Mouse (Mus musculus) stomach, embryonic 14.5 days (tissue): ENCODE results near the gene Nkx6-1. TPM values are rescaled to one million over a fixed set of nuclear protein-coding genes. Genes with fewer than 3 reads are reported as not detected.

Source experiments
- ATAC-seq: fragments of 200-750 bp; cut with Nextera tagmentation; 2 replicates; pipeline ENCODE4 v1.8.0; 2017; ENCODE audit warnings: low read depth, moderate TSS enrichment; ENCODE audit not compliant: insufficient number of reproducible peaks, insufficient read depth, low FRiP score
- H3K27ac ChIP-seq: fragments of 300-500 bp; sonication (generic); 2 replicates; pipeline ENCODE4 v1.5.1; 2014; ENCODE audit warnings: mild to moderate bottlenecking, low read length, moderate library complexity, mixed read lengths
- H3K27me3 ChIP-seq: fragments of 300-500 bp; sonication (generic); 2 replicates; pipeline ENCODE4 v1.6.1; 2014; ENCODE audit warnings: low read length, control low read depth, mixed read lengths; ENCODE audit not compliant: control insufficient read depth, insufficient read depth
- H3K36me3 ChIP-seq: fragments of 300-500 bp; sonication (generic); 2 replicates; pipeline ENCODE4 v1.6.1; 2014; ENCODE audit warnings: mild to moderate bottlenecking, control low read depth, low read length, moderate library complexity, mixed read lengths; ENCODE audit not compliant: control insufficient read depth, insufficient read depth
- H3K4me1 ChIP-seq: fragments of 300-500 bp; sonication (generic); 2 replicates; pipeline ENCODE4 v1.6.1; 2014; ENCODE audit warnings: low read length, control low read depth, mixed read lengths; ENCODE audit not compliant: control insufficient read depth, insufficient read depth
- H3K4me2 ChIP-seq: fragments of 300-500 bp; sonication (generic); replicated peaks from 2 replicates; pipeline ENCODE4 v1.6.1; 2014; ENCODE audit warnings: low read depth, low read length, control low read depth
- H3K4me3 ChIP-seq: fragments of 300-500 bp; sonication (generic); 2 replicates; pipeline ENCODE4 v1.5.1; 2014; ENCODE audit warnings: low read depth, low read length, control low read depth
- H3K9ac ChIP-seq: fragments of 300-500 bp; sonication (generic); replicated peaks from 2 replicates; pipeline ENCODE4 v1.6.1; 2014; ENCODE audit warnings: low read depth, mild to moderate bottlenecking, control low read depth, low read length, moderate library complexity, mixed read lengths
- H3K9me3 ChIP-seq: fragments of 300-500 bp; sonication (generic); 2 replicates; pipeline ENCODE4 v1.6.1; 2016; ENCODE audit warnings: low read depth, low read length, control low read depth; ENCODE audit not compliant: control insufficient read depth
- WGBS: fragments of 180-500 bp; shearing (Covaris S2); extraction: QIAGEN DNeasy Blood & Tissue Kit; methylation state at CpG from one replicate; pipeline ENCODE4 v1.1.7; 2014; 5-methylcytosine and 5-hydroxymethylcytosine counted together
- polyA plus RNA-seq: library from polyadenylated mRNA; unstranded; fragments of >200 nt; fragmentation: Nextera tagmentation; extraction: Ambion mirVana; gene quantifications from 2 replicates; pipeline ENCODE4 v1.2.1, GENCODE M21; 2014

Gene Nkx6-1
- polyA plus RNA-seq, 1 experiment from 2014 or later, result 3.3 TPM

- no peak for ATAC-seq
- 2% methylated on average over 15 of the region's 15 CpGs for WGBS
- Histone ChIP-seq H3K27me3 (peaks cover 13% of the 10 kb centered on the region; the same call in 1 of the 2 replicates), H3K4me1 (0 out of 2 replicates have a peak, but pooled peaks cover 3% of the 10 kb centered on the region), H3K9me3 (no peaks in the 10 kb centered on the region), H3K4me3 (no peak overlapping the region), H3K36me3 (no peaks in the 10 kb centered on the region), H3K27ac (no peak overlapping the region), H3K9ac (no peak overlapping the region), H3K4me2 (peak overlapping the region; percentile 16; the same call in 1 of the 2 replicates)
Measured at GRCm38 (mm10) chr5:101669381-101669780, 4.6 kb upstream of the Nkx6-1 start.

GRCm38 (mm10) chr5:101668475-101668874 lies 3.7 kb upstream of the Nkx6-1 start:
- no peak overlapping the region for H3K27ac ChIP-seq
- ATAC-seq, result no peak
- H3K36me3 ChIP-seq, result no peaks in the 10 kb centered on the region
- peaks cover 16% of the 10 kb centered on the region; the same call in 1 of the 2 replicates for H3K27me3 ChIP-seq
- H3K4me3 ChIP-seq, result no peak overlapping the region
- H3K9ac ChIP-seq, result no peak overlapping the region
- no peak overlapping the region for H3K4me2 ChIP-seq
- 12% methylated on average over 12 of the region's 12 CpGs for WGBS
- 0 out of 2 replicates have a peak, but pooled peaks cover 7% of the 10 kb centered on the region for H3K4me1 ChIP-seq
- H3K9me3 ChIP-seq, result no peaks in the 10 kb centered on the region

DNA sequence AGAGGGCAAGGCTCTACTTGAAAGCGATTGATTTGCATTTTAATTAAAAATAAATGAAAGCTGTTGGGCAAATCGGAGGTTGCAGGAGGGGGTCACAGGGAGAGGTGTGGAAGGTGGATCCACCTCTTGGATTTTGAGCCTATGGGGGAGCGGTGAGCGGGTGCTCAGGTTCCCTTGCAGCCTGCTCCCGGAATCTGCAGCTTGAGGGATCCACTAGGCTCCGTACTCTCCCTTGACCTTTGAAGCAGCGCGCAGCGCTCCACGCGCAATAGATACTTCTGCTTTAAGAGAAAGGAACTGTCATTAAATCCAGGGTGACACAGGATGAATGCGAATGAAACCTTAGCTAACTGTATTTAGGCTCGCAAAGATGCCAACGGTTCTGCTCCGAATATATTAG lies 3.2 kb upstream of the Nkx6-1 start:
- no peak for ATAC-seq
- H3K4me2 ChIP-seq, result no peak overlapping the region
- H3K36me3 ChIP-seq, result no peaks in the 10 kb centered on the region
- H3K4me1 ChIP-seq, result 0 out of 2 replicates have a peak, but pooled peaks cover 8% of the 10 kb centered on the region
- H3K9me3 ChIP-seq, result no peaks in the 10 kb centered on the region
- H3K27me3 ChIP-seq, result peaks cover 16% of the 10 kb centered on the region; the same call in 1 of the 2 replicates
- peak overlapping the region; percentile 2; the same call in 1 of the 2 replicates for H3K4me3 ChIP-seq
- 6% methylated on average over 15 of the region's 15 CpGs for WGBS
- H3K9ac ChIP-seq, result no peak overlapping the region
- H3K27ac ChIP-seq, result no peak overlapping the region

DNA sequence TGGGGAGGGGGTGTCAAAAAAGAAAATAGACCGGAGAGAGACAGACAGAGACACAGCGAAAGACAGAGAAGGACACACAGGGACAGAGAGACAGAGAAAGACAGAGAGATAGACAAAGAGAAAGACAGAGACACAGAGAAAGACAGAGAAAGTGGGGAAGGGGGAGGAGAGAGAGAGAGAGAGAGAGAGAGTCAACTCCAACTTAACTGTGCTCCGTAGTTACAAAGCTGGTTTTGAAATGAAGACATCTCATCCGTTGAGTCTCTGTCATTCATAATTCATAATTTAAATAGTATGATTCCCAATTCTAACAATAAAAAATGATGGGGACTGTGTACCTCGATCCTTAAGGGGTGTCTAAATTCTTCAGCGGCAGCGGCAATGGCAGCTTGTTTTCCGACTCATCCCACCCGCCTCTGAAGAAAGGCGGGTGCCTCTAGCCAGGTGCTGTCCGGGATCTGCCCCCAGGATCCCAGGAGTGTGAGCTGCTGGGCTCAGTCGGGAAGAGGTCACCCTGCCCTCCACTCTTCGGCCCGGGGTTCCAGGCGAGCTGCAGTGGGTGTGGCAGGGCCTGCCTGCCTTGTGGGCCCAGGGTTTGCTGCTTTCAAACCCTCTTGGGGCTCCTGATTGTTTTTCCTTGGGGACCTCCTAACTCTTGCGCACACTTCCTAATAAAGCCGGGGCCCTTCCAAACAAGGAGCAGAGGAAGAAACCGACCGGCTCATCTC lies 2.6 kb upstream of the Nkx6-1 start:
- Histone ChIP-seq H3K36me3 (no peaks in the 10 kb centered on the region), H3K27ac (no peak overlapping the region), H3K4me2 (no peak overlapping the region), H3K9ac (no peak overlapping the region), H3K4me1 (0 out of 2 replicates have a peak, but pooled peaks cover 8% of the 10 kb centered on the region), H3K9me3 (no peaks in the 10 kb centered on the region), H3K4me3 (peak overlapping the region; percentile 2; the same call in 1 of the 2 replicates), H3K27me3 (peaks cover 21% of the 10 kb centered on the region)
- WGBS, result 5% methylated on average over 19 of the region's 19 CpGs
- ATAC-seq, result no peak

- Histone ChIP-seq H3K9ac (no peak overlapping the region), H3K4me2 (no peak overlapping the region), H3K9me3 (no peaks in the 10 kb centered on the region), H3K27ac (no peak overlapping the region), H3K4me3 (no peak overlapping the region), H3K36me3 (no peaks in the 10 kb centered on the region), H3K4me1 (0 out of 2 replicates have a peak, but pooled peaks cover 8% of the 10 kb centered on the region), H3K27me3 (peaks cover 28% of the 10 kb centered on the region)
- ATAC-seq, result no peak
- 3% methylated on average over 18 of the region's 18 CpGs for WGBS
Measured at GRCm38 (mm10) chr5:101666713-101667112, 1.9 kb upstream of the Nkx6-1 start.

DNA sequence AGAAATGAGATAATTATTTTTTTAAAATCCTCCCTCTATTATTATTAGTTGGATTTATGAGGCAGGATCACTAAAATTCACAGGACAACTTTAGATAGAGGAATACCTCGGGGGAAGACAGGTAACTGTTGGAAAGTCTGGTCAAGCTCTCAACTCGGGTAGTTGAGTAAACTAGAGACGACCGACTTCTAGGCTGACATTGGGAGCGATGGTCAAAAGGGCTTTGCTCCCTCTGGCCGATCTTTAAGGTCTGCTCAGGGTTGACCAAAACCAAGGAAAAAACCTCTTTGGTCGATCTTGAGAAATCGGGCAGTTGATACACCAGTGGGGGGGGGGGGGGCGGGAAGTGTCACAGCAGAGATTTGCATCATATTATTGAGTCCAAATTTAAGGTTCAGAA lies 1.3 kb upstream of the Nkx6-1 start:
- H3K4me2 ChIP-seq, result no peak overlapping the region
- ATAC-seq, result no peak
- no peaks in the 10 kb centered on the region for H3K9me3 ChIP-seq
- H3K4me1 ChIP-seq, result 0 out of 2 replicates have a peak, but pooled peaks cover 8% of the 10 kb centered on the region
- no peaks in the 10 kb centered on the region for H3K36me3 ChIP-seq
- H3K27me3 ChIP-seq, result peaks cover 32% of the 10 kb centered on the region
- H3K4me3 ChIP-seq, result no peak overlapping the region
- H3K27ac ChIP-seq, result no peak overlapping the region
- 4% methylated on average over 9 of the region's 9 CpGs for WGBS
- H3K9ac ChIP-seq, result no peak overlapping the region

GRCm38 (mm10) chr5:101664423-101664921 lies 324 bp downstream of the Nkx6-1 start:
- Histone ChIP-seq H3K27me3 (peaks cover 30% of the 10 kb centered on the region), H3K9ac (peak overlapping the region; percentile 55), H3K27ac (peak overlapping the region; percentile 75), H3K4me3 (peak overlapping the region; percentile 35), H3K36me3 (no peaks in the 10 kb centered on the region), H3K4me2 (peak overlapping the region; percentile 57), H3K9me3 (no peaks in the 10 kb centered on the region), H3K4me1 (0 out of 2 replicates have a peak, but pooled peaks cover 9% of the 10 kb centered on the region)
- under 1% methylated on average over 63 of the region's 64 CpGs for WGBS
- ATAC-seq, result no peak; the same call in 1 of the 2 replicates

DNA sequence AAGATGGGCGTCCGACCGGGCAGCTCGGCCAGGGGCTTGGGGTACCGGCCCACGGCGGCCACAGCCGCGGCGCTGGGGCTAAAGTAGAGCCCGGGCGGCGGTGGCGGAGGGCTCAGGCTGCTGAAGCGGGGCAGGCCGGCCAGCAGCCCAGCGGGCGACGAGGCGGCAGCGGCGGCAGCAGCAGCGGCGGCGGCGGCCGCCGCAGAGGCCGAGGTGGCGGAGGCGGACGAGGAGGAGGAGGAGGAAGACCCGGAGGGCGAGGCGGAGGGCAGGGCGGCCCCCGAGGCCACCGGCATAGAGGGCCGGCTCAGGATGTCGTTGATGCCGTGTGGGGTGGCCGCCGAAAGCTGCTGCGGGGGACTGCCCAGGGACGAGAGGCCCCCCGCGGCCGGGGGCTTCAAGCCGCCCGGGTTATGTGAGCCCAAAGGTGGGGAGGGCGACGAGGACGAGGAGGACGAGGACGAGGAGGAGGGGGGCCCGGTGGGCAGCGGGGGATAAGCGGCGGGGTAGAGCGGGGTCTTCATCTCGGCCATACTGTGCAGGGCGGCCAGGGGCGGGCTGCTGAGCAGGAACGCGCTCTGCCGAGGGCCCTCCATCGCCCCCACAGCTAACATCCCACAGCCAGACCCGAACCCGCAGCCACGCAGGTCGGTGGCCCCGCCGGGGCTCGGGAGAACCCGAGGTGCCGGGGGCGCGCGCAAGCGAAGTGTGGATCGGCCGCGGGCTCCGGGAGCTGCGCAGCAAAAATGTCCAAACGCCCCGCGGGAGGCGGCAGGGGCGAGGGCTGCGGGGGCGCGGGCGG lies 974 bp downstream of the Nkx6-1 start:
- Histone ChIP-seq H3K27me3 (peaks cover 31% of the 10 kb centered on the region), H3K4me1 (0 out of 2 replicates have a peak, but pooled peaks cover 10% of the 10 kb centered on the region), H3K27ac (peak overlapping the region; percentile 75), H3K4me2 (peak overlapping the region; percentile 57), H3K36me3 (no peaks in the 10 kb centered on the region), H3K4me3 (peak overlapping the region; percentile 35), H3K9me3 (no peaks in the 10 kb centered on the region), H3K9ac (peak overlapping the region; percentile 55)
- ATAC-seq, result no peak
- 2% methylated on average over 56 of the region's 94 CpGs for WGBS
